Mouse (Mus musculus): ENCODE measurements at regions not wholly inside any gene's neighbourhood (a gene's known extent, or its start where the extent isn't known, plus 50 kb on each side); places are given as distances from the start of the nearest gene placed in this dataset.
A peak's percentile ranks its signal among the peaks of the same experiment; 100 is the strongest.
"Not testable (repeated sequence)": the region's sequence is repeated elsewhere in the genome, so short reads cannot be mapped to it uniquely, and the experiment has no call there.

- Histone ChIP-seq H3K4me2 (replicated peaks; ENCODE audit: low read depth, low read length) (no peak overlapping the region), H3K36me3 (ENCODE audit: control insufficient read depth, insufficient read depth, low read length) (no peaks in the 10 kb centered on the region), H3K9me3 (ENCODE audit: control insufficient read depth, low read length) (no peaks in the 10 kb centered on the region), H3K27me3 (ENCODE audit: control insufficient read depth, insufficient read depth, low read length) (no peaks in the 10 kb centered on the region), H3K9ac (ENCODE audit: low read depth, low read length) (no peak overlapping the region), H3K27ac (ENCODE audit: low read depth, low read length) (no peak overlapping the region), H3K4me1 (ENCODE audit: control insufficient read depth, insufficient read depth, low read length) (peaks cover 21% of the 10 kb centered on the region; the same call in 1 of the 2 replicates), H3K4me3 (ENCODE audit: low read length) (no peak overlapping the region)
- ATAC-seq (ENCODE audit: low FRiP score, low TSS enrichment) = no peak
- 89% methylated on average over 11 of the region's 11 CpGs for WGBS
Observed at GRCm38 (mm10) chr8:34303815-34304214, 192.3 kb upstream of the Gm10131 start.

GRCm38 (mm10) chr8:34300331-34300903 is 188.9 kb upstream of the Gm10131 start:
- Histone ChIP-seq H3K27me3 (ENCODE audit: control insufficient read depth, insufficient read depth, low read length) (no peaks in the 10 kb centered on the region), H3K4me1 (ENCODE audit: control insufficient read depth, insufficient read depth, low read length) (peaks cover 11% of the 10 kb centered on the region; the same call in 1 of the 2 replicates), H3K9me3 (ENCODE audit: control insufficient read depth, low read length) (no peaks in the 10 kb centered on the region), H3K36me3 (ENCODE audit: control insufficient read depth, insufficient read depth, low read length) (no peaks in the 10 kb centered on the region), H3K4me3 (ENCODE audit: low read length) (no peak overlapping the region), H3K27ac (ENCODE audit: low read depth, low read length) (no peak overlapping the region), H3K4me2 (replicated peaks; ENCODE audit: low read depth, low read length) (peak overlapping the region; percentile 21), H3K9ac (ENCODE audit: low read depth, low read length) (no peak overlapping the region)
- peak; percentile 90 for ATAC-seq (ENCODE audit: low FRiP score, low TSS enrichment)
- WGBS = 19% methylated on average over 15 of the region's 15 CpGs

GRCm38 (mm10) chr8:34294721-34295120 is 183.2 kb upstream of the Gm10131 start:
- Histone ChIP-seq H3K4me3 (ENCODE audit: low read length) (no peak overlapping the region), H3K4me2 (replicated peaks; ENCODE audit: low read depth, low read length) (no peak overlapping the region), H3K27ac (ENCODE audit: low read depth, low read length) (no peak overlapping the region), H3K9ac (ENCODE audit: low read depth, low read length) (no peak overlapping the region), H3K27me3 (ENCODE audit: control insufficient read depth, insufficient read depth, low read length) (no peaks in the 10 kb centered on the region), H3K4me1 (ENCODE audit: control insufficient read depth, insufficient read depth, low read length) (no peaks in the 10 kb centered on the region), H3K36me3 (ENCODE audit: control insufficient read depth, insufficient read depth, low read length) (no peaks in the 10 kb centered on the region), H3K9me3 (ENCODE audit: control insufficient read depth, low read length) (peaks cover 5% of the 10 kb centered on the region; the same call in 1 of the 2 replicates)
- ATAC-seq (ENCODE audit: low FRiP score, low TSS enrichment) = no peak
- 98% methylated on average over 8 of the region's 8 CpGs for whole genome bisulfite sequencing

- 82% methylated on average over 4 of the region's 4 CpGs for WGBS
- ATAC-seq (ENCODE audit: low FRiP score, low TSS enrichment) = no peak
- Histone ChIP-seq H3K4me3 (ENCODE audit: low read length) (no peak overlapping the region), H3K27me3 (ENCODE audit: control insufficient read depth, insufficient read depth, low read length) (no peaks in the 10 kb centered on the region), H3K9me3 (ENCODE audit: control insufficient read depth, low read length) (peaks cover 5% of the 10 kb centered on the region; the same call in 1 of the 2 replicates), H3K4me1 (ENCODE audit: control insufficient read depth, insufficient read depth, low read length) (no peaks in the 10 kb centered on the region), H3K27ac (ENCODE audit: low read depth, low read length) (no peak overlapping the region), H3K4me2 (replicated peaks; ENCODE audit: low read depth, low read length) (no peak overlapping the region), H3K36me3 (ENCODE audit: control insufficient read depth, insufficient read depth, low read length) (no peaks in the 10 kb centered on the region), H3K9ac (ENCODE audit: low read depth, low read length) (no peak overlapping the region)
Observed at GRCm38 (mm10) chr8:34290670-34291069, 179.1 kb upstream of the Gm10131 start.

- Histone ChIP-seq H3K4me1 (ENCODE audit: control insufficient read depth, insufficient read depth, low read length) (no peaks in the 10 kb centered on the region), H3K36me3 (ENCODE audit: control insufficient read depth, insufficient read depth, low read length) (no peaks in the 10 kb centered on the region), H3K4me2 (replicated peaks; ENCODE audit: low read depth, low read length) (no peak overlapping the region), H3K9ac (ENCODE audit: low read depth, low read length) (no peak overlapping the region), H3K9me3 (ENCODE audit: control insufficient read depth, low read length) (no peaks in the 10 kb centered on the region), H3K4me3 (ENCODE audit: low read length) (no peak overlapping the region), H3K27ac (ENCODE audit: low read depth, low read length) (no peak overlapping the region), H3K27me3 (ENCODE audit: control insufficient read depth, insufficient read depth, low read length) (no peaks in the 10 kb centered on the region)
- WGBS = 63% methylated on average over 2 of the region's 2 CpGs
- ATAC-seq (ENCODE audit: low FRiP score, low TSS enrichment) = no peak
Observed at GRCm38 (mm10) chr8:34287801-34288200, 176.3 kb upstream of the Gm10131 start.

- Histone ChIP-seq H3K27ac (ENCODE audit: low read depth, low read length) (no peak overlapping the region), H3K36me3 (ENCODE audit: control insufficient read depth, insufficient read depth, low read length) (no peaks in the 10 kb centered on the region), H3K9me3 (ENCODE audit: control insufficient read depth, low read length) (no peaks in the 10 kb centered on the region), H3K9ac (ENCODE audit: low read depth, low read length) (no peak overlapping the region), H3K27me3 (ENCODE audit: control insufficient read depth, insufficient read depth, low read length) (no peaks in the 10 kb centered on the region), H3K4me1 (ENCODE audit: control insufficient read depth, insufficient read depth, low read length) (0 out of 2 replicates have a peak, but pooled peaks cover 3% of the 10 kb centered on the region), H3K4me2 (replicated peaks; ENCODE audit: low read depth, low read length) (no peak overlapping the region), H3K4me3 (ENCODE audit: low read length) (no peak overlapping the region)
- WGBS = 95% methylated on average over 3 of the region's 3 CpGs
- ATAC-seq (ENCODE audit: low FRiP score, low TSS enrichment) = no peak
Observed at GRCm38 (mm10) chr8:34284576-34284975, 173.0 kb upstream of the Gm10131 start.

GRCm38 (mm10) chr8:34280433-34280832 is 168.9 kb upstream of the Gm10131 start:
- WGBS = 14% methylated on average over 11 of the region's 11 CpGs
- Histone ChIP-seq H3K36me3 (ENCODE audit: control insufficient read depth, insufficient read depth, low read length) (no peaks in the 10 kb centered on the region), H3K27me3 (ENCODE audit: control insufficient read depth, insufficient read depth, low read length) (no peaks in the 10 kb centered on the region), H3K4me3 (ENCODE audit: low read length) (peak overlapping the region; percentile 19), H3K9me3 (ENCODE audit: control insufficient read depth, low read length) (no peaks in the 10 kb centered on the region), H3K4me1 (ENCODE audit: control insufficient read depth, insufficient read depth, low read length) (0 out of 2 replicates have a peak, but pooled peaks cover 3% of the 10 kb centered on the region), H3K4me2 (replicated peaks; ENCODE audit: low read depth, low read length) (peak overlapping the region; percentile 40), H3K27ac (ENCODE audit: low read depth, low read length) (no peak overlapping the region), H3K9ac (ENCODE audit: low read depth, low read length) (no peak overlapping the region)
- ATAC-seq (ENCODE audit: low FRiP score, low TSS enrichment) = no peak

GRCm38 (mm10) chr8:34275977-34276660 is 164.6 kb upstream of the Gm10131 start:
- Histone ChIP-seq H3K27me3 (ENCODE audit: control insufficient read depth, insufficient read depth, low read length) (no peaks in the 10 kb centered on the region), H3K4me1 (ENCODE audit: control insufficient read depth, insufficient read depth, low read length) (0 out of 2 replicates have a peak, but pooled peaks cover 3% of the 10 kb centered on the region), H3K4me3 (ENCODE audit: low read length) (no peak overlapping the region), H3K9ac (ENCODE audit: low read depth, low read length) (no peak overlapping the region), H3K27ac (ENCODE audit: low read depth, low read length) (no peak overlapping the region), H3K9me3 (ENCODE audit: control insufficient read depth, low read length) (no peaks in the 10 kb centered on the region), H3K4me2 (replicated peaks; ENCODE audit: low read depth, low read length) (no peak overlapping the region), H3K36me3 (ENCODE audit: control insufficient read depth, insufficient read depth, low read length) (no peaks in the 10 kb centered on the region)
- ATAC-seq (ENCODE audit: low FRiP score, low TSS enrichment) = no peak
- 62% methylated on average over 7 of the region's 7 CpGs for WGBS

GRCm38 (mm10) chr8:34274796-34275195 is 163.3 kb upstream of the Gm10131 start:
- not testable (repeated sequence) for H3K4me1 ChIP-seq (ENCODE audit: control insufficient read depth, insufficient read depth, low read length); H3K9ac ChIP-seq (ENCODE audit: low read depth, low read length); H3K36me3 ChIP-seq (ENCODE audit: control insufficient read depth, insufficient read depth, low read length); H3K4me3 ChIP-seq (ENCODE audit: low read length); H3K27ac ChIP-seq (ENCODE audit: low read depth, low read length); H3K9me3 ChIP-seq (ENCODE audit: control insufficient read depth, low read length); H3K4me2 ChIP-seq (replicated peaks; ENCODE audit: low read depth, low read length); H3K27me3 ChIP-seq (ENCODE audit: control insufficient read depth, insufficient read depth, low read length); ATAC-seq (ENCODE audit: low FRiP score, low TSS enrichment)
- whole genome bisulfite sequencing = 87% methylated on average over 2 of the region's 2 CpGs
